Mouse (Mus musculus) CD4-positive helper T cell, adult 2 months (primary cell): ENCODE data around the gene Gstk1.

Source experiments
- DNase-seq: peaks from one replicate; pipeline ENCODE4 v3.0.0-alpha.2; 2012; ENCODE audit warnings: low read depth, missing footprints, low spot score

Gene Gstk1

GRCm38 (mm10) chr6:42265391-42266330 lies 19.9 kb downstream of the Gstk1 start:
- DNase-seq: peak; percentile 57

GRCm38 (mm10) chr6:42270817-42271216 lies 25.1 kb downstream of the Gstk1 start:
- no peak for DNase-seq

- DNase-seq: no peak
Measured at GRCm38 (mm10) chr6:42276151-42276550, 30.4 kb downstream of the Gstk1 start.

- no peak for DNase-seq
Measured at GRCm38 (mm10) chr6:42282865-42283528, 37.3 kb downstream of the Gstk1 start.

- DNase-seq: no peak
Measured at GRCm38 (mm10) chr6:42286448-42286847, 40.7 kb downstream of the Gstk1 start, which contains the start of gene Clcn1. Gene Clcn1, plus strand, starts transcription at chr6:42286685.

GRCm38 (mm10) chr6:42287562-42287961 lies 41.8 kb downstream of the Gstk1 start:
- no peak for DNase-seq

GRCm38 (mm10) chr6:42293327-42293726 lies 47.6 kb downstream of the Gstk1 start:
- DNase-seq: no peak

GRCm38 (mm10) chr6:42295549-42296094 lies 49.9 kb downstream of the Gstk1 start:
- no peak for DNase-seq

GRCm38 (mm10) chr6:42299362-42299761 lies 53.6 kb downstream of the Gstk1 start:
- no peak for DNase-seq
